Mouse (Mus musculus) 3134 (cell line): ENCODE measurements around the gene Midn.
A peak's percentile ranks its signal among the peaks of the same experiment; 100 is the strongest.
"Not testable (repeated sequence)": the region's sequence is repeated elsewhere in the genome, so short reads cannot be mapped to it uniquely, and the experiment has no call there.

ENCODE experiments used
- DNase-seq: peaks from one replicate; pipeline ENCODE4 v3.0.0-alpha.2; 2011; ENCODE audit warnings: low spot score; ENCODE audit not compliant: insufficient read length; ENCODE audit errors: extremely low read depth

Midn gene

DNA sequence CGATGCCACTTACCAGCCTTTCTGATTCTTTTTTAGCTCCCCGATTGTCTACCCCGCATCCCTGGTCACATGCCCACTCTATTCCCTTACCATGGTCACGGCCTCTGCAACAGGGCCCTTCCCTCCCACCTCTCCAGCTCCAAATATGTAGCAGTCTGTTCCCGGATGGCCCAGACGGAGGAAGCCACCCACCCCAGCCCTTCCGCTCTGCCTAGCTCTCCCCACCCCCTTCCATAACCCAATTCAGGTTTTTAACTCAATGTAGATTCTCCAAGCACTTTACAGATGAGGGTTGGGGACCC, 8.6 kb downstream of the Midn start:
- DNase-seq: no peak

DNA sequence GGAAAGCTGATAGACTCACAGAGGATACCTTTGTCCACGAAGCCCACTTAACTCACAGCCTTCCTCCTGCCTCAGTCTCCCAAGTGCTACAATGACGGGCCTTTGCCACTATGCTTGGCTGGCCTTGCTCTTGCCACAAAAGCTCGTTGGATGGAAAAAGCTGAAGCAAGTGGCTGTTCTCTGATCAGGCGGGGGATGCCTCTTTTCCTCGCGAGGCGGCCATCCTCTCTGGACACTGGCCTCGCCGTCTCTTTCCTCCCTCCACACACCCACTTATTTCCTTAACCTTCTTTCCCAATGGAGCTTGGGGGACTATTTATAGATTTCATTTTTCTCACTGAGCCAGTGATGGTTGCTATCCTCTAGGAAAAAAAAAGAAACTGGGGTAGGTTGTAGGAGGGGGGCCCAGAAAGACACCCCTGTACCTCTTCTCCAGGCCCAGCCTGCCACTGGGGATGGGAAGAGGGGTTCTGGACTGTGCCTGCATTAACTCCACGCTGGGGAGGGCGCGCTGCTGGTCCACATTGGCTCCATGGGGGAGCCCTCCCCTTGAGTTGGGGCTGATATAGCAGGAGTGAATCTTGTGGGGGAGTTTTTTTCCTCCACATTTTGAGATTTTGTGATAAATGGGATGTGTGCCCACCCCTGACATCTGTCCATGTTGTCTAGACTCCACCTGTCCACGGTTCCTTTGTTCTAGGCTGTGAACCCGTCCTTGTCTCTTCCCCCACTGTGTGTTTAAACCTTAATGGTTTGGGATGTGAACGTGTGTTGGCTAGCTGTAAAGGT, 9.3 kb downstream of the Midn start:
- DNase-seq: no peak

DNA sequence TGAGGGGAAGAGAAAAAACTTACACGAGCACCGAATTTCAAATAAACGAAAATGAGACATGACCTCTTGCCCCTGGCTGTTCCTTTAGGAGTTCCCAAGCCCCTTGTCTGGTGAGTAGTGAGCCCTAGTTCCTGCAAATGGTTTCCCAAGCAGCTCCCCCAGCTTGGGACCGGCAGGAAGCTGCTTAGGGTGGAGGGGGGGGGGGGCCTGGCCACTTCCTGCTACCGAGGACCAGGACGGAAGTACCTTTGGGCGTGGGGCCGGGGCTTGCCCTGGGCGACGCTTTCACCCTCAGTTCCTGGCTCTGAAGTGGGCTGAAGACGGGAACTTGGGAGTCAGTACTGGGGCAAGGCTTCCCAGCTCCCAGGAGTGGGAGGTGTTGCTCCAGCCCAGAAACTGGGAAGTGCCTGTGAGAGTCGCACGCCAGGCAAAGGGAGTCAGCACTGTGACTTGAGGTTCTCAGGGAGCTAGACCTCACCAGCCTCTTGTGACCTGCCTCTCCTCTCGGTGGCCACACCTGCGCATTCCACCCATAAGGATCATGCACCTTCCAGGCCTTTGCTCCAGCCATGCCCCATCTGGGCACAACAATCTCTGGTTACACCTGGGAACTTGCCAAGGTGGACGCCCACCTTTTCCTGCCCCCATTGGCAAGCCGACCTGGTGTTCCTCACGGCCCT, 10.4 kb downstream of the Midn start:
- DNase-seq: peak; percentile 85

DNA sequence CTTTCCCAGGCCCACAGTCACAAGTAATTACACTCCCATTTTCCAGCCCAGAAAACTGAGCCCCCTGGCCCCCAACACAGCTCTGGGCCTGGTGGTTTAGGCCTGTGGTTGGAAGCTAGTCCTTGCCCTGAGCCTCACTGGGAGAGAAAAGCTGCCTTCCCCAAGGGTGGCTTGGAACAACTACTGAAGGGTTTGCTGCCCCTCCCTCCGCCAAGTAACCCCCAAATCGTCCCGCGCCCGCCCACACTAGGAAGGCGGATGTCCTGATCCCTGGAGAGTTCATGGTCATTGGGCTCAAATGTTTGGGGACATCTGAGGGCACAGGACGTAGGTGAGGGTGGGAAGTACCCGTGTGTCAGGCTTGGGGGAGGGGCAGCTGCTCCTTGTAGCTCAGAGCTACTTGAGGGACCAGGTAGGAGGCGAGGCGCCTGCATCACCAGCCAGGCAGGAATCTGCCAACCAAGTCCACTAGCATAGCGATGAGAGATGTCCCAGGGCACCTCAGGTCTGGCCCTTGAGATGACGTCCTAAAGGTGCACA, 11.0 kb downstream of the Midn start:
- DNase-seq: no peak

DNA sequence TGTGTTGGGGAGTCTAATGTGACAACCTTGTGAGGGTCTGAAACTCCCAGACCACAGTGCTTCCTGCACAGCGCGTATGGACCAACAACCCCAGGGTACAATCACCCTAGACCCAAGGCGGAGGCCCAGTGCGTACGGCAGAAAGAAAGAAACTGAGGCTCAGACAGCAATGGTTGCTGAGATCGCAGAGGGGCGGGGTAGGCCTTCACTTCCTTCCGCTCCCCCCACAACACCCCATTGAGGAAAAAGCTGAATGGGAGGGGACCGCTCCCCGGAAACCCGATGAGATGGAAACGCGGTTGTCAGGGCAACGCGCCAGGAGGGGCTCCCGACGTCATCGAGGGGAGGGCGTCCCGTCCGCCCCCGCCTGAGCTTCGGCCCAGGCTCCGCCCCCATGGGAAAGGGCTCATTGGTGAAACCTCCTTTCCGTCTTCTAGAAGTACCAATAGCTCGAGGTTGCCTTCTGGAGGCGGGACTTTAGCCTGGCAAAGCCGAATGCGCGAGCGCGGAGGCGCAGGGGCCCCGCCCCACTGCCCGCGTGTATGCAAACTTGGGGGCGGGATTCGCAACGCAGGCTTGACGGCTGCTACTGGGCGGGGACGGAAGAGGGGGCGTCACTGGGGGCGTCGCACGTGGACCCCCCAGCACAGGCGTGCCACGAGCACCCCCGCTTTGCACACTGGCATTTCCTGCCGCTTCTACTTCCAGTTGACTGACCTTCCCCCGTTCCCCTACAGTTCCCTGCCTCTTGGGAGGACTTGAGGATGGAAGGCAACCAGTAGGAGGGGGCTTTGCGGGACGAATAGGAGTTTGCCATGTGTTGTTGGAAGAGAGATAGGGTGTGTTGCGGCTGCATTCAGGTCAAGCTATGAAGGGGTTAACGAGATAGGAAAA, 11.7 kb downstream of the Midn start:
- peak; percentile 100 for DNase-seq

DNA sequence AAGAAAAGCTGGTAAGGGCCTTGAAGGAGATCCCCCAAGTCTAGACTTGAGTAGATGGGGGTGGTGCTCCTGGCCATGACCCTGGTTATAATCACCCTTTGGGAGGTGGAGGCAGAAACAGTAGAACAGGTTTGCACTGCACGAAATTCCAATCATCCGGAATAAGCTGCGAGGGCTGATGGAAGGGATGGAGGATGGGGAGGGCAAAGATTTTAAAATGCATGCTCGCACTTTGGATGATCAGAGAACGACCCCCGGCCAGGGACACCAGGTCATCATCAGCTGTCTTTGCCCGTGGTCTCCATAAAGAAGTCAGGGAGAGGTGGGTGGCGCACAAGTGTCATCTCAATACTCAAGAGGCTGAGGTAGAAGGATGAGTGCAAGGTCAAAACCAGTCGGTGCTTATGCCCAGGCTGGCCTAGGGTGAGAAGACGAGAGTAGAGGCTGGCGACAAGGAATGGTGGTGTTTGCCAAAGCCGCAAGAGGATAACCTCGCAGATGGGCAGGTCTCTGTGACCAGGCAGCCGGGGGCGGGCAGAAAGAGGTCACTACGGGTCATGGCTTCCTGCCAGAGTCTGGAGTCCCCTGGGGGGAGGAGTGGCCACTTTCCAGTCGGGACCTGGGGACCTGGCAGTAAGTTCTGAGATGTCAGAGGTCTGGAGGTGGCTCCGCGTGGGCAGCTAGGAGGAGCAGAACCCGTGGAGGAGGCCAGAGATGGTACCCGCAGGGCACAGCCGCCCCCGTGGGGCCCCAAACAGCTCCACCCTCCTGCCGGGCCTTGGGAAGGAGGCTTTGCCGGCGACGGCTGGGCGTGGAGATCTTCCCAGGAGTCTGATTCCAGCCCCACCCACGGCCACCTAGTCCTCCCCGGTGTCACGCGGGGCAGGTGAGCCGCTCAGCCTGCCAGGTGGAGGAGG, 12.6 kb downstream of the Midn start:
- peak; percentile 99 for DNase-seq

DNA sequence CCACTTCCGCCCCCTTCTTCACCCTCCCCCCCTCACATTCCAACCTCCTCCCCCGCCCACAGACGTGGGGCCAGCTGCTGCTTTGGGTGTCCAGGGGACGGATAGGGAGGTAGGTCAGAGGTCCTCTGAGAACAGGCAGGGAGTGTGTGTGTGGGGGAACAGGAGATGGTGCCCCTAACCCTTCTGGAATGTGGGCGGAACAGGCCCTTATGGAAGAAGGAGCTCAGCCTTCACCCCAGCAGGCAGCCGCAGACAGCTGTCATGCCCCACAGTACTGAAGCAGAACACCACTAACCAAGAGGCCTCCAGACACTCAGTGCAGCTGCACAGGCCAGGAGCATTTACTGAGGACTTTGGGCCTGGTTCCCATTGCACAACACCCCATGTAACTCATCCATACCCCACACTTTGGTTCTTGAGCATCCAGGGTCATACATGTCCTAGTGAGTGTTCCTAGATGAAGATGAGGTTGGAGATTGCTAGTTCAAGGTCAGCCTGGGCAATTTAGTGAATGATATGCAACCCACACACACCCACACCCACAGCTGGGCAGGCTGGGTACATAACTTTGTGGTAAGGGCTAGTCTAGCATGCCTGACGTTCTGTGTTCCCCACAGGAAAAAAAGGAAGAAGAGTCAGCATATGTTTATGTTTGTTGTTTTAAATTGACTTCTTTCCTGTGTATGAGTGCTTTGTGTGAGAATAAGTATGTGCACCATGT, 13.6 kb downstream of the Midn start:
- no peak for DNase-seq

DNA sequence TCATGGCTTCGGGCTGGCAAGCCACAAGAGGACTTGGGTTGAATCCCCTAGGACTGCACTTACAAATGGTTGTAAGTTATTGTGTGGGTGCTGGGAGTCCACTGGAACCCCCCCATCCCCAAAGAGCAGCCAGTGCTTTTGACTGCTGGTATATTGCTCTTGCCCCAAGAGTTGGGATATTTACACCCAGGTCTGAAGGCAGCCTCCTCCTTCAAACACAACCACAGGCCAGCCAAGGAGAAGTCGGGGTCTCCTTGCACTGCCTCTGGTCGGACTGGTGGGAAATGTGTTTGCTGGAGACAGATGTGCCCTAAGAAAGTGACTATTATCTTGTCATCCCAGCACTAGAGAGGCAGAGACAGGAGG, 14.2 kb downstream of the Midn start:
- DNase-seq: no peak

DNA sequence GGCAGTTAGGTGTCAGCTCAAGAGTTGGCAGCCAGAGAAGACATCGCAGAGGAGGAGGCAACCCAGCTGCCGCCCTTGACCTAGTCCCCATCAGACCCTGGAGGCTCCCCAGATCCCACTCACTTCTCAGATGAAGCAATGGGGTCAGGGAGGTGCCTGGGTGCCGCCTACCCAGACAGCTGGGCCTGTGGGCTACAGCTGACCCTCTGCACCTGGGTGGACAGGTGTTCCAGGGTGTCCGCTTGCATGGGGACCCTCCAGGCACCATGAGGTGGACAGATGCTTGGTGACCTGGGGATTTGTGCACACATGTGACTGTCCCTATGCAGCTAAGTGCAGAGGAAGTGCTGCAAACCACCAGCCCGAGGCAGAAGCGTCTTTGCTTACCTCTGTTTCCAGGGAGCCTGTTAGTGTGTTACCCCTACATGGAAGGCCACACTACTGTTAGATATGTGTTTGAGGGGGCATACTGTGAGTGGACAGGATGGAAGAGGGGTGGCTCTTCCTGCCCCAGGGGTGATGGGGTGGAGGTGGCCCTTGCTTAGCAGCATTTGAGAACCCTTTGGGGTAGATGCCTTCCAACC, 14.7 kb downstream of the Midn start:
- no peak for DNase-seq

DNA sequence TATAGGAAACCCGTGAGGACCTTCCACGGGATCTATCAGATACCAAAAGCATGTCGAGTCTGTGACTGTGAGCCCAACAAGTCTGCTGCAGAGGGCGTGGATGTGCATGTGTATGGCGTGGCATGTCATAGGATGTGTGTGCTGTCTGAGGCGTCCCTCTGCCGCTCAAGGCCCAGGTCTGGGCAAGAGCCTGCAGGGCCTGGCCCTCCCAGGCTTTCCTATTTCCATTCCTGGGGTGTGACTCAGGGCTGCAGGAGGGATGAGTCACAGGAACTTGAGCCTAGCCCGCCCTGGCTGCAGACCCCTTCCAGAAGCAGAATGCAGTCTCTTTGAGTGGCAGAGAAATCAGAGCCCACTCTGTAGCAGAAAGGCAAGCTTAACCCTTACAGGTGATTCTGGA, 15.6 kb downstream of the Midn start:
- peak; percentile 87 for DNase-seq

DNA sequence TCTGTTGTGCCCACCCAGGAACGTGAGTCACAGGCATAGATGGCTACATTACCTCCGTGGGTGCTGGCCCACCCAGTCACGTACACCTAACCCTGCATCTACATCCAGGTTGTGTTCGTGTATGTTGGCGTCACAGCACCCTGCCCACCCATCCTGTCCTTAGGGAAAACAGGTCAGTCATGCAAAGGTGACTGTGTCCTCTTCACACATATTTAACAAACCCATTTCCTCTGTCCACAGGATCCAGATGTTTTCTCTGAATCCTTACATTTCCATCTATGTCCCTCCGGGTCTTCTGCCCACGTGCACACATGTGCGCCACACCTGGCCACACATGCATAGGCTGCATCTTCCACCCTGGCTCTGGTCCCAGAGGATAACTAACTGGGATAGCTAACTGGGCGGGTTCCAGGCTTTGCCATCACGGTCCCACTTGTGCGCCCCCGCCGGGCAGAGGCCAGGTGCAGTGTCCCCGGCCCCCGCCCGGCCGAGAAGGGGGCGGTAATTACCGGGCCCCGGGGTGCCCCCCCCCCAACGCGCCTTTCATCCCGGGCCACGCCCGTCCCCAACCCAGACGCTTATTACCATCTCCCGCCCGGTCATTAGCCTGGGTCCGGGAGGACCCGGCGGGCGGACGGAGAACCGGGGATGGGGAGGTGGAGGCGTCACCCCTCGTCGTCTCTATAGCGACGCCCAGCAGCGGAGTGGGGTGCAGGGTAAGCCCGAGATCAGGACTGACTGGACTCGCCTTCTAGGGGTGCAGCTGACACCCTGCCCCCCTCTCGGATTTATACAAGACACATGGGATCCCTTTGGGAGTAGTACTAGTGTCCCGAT, 16.3 kb downstream of the Midn start:
- no peak for DNase-seq

DNA sequence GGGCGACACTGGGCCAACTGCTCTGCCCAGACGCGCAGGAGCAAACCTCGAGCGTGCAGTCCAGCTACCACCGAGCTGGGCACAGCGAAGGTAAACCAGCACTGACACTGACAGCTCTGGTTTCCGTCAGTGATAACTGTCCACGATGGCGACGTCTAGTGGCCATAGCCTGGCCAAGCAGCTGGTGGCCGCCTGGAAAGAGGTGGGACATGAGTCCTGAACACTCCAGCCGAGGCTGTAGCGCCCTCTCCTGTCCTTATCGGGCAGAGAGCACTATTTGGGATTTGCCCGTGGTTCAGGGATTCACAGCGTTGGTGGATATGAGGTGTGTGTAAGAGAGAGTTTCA, 16.9 kb downstream of the Midn start:
- peak; percentile 87 for DNase-seq

DNA sequence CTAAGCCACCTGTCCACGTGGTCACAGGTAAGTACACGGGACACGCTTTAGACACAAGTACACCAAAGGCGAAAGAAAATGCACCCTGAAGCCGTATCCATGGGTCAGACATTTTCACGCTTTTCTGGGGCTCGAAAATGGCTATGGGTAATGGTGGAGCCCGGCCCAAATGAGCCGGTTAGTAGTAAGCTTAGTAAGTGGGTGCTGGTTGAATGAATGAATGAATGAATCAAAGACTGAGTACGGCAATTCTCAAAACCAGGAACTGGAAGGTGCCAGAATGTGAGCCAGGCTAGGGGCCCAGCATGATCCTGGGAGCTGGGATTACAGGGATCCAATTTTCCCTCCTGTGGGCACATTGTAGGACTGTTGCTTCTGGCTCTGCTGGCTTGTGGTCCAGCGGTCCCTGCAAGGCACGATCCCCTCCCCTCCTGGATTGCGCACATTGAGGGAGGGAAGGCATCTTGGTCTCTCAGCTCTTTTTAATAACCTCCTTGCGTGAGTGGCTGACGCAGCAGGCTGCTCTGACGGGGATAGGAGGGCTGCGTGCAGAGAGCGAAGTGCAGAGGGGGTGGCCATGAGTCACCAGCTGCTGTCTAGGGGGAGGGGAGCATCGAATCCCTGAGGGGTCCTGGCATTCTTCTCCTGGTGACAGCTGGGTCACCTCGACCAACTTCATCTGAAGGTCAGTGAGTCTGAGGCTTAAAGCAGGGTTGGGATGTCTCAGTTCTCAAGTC, 17.5 kb downstream of the Midn start, which contains the start of gene Cirbp:
Gene Cirbp (plus strand): TSS at position 594 of the 737 bp plus-strand sequence.
- peak; percentile 79 for DNase-seq

DNA sequence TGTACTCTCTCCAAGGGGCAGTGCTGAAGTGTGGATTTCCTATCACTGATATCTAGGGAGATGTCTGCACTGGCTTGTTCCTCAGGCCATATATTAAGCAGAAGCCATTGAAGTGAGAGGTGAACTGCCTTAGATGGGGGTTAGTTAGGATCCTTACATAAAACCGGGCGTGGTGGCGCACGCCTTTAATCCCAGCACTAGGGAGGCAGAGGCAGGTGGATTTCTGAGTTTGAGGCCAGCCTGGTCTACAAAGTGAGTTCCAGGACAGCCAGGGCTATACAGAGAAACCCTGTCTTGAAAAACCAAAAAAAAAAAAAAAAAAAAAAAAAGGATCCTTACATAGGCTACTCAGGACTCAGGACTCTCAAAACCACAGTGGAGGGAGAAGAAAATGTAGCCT, 18.1 kb downstream of the Midn start:
- not testable (repeated sequence) for DNase-seq

DNA sequence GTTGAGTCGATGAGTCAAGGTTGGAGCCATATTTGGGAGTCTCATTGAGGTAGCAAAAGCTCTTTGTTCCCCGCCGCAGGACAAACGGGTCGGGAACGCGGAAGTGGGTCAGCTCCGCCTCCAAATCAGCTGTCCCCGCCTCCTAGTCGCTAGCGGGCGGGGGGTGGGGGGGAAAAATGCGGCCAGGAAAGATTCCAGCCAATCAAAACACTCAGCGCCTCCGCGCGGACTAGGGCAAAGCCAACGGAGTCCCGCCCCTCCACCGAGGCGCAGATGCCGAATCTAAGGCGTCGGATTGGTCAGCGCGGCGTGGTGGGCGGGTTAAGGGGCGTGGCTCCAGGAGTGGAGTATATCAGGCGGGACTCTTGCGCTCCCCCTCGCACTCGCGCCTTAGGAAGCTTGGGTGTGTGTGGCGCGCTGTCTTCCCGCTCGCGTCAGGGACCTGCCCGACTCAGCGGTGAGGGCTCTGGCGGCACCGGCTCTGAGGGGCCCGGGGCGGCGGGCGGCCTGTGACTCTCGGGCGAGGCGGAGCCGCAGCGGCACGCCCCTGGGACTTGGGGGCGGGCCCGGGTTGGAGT, 19.5 kb downstream of the Midn start:
- peak; percentile 99 for DNase-seq

DNA sequence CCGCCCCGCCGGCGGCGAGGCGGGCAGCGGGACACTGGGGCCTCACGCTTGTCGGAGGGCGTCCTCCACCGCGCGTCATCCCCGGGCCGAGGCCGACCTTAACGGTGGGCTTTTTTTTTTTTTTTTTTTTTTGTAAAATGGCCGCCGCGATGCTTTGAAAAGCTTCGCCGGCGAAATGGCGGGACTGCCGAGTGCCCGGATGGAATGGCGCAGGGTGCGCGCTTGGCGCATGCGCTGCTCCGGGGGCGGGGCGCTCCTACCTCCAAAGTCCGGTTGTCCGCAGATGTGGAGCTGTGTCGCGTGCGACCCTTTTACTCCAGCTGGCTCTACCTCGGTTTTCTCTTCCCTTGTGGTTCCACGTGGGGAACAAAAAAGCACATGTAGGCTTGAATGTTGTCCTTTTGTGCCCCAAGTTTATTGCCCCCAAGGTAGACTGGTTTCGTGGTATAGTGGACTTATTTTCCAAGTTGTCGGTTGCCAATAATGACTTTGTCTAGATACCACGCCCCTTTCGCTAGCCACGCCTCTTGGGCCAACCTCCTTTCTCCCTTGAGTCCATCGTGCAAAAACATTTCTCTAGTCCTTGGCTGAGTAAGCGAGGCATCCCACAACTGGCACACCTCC, 20.1 kb downstream of the Midn start:
- DNase-seq: peak; percentile 98

DNA sequence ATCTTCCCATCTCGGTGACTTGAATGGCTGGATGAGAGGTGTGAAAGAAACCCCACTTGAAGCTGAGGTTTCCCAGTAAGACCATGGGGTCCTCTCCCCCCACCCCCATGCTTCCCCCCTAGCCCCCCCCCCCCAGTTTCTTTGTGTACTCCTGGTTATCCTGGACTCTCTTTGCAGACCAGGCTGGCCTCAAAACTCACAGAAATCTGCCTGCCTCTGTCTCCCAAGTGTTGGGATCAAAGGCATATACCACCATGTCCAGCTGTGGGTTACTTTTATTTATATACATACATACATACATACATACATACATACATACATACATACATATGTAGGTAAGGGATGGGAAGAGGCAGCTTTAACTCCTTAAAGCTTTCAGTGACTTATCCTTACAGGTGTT, 21.0 kb downstream of the Midn start:
- no peak for DNase-seq
